ENCODE assay signal across 11 mouse cellular contexts in genomic region chr16:10958763-10959440, GRCm38 (mm10).
DNase-seq lines count a peak whose midpoint lies in the region; ATAC-seq and TF ChIP-seq lines count a peak whose summit lies in the region.
"Had no signal": no experiment of that assay in that cellular context is flagged by ENCODE, and none has a peak within 500 bp of the region (broad histone marks: within the 10 kb centered on the region; RNA-seq: fewer than 3 reads in every experiment).

No protein-coding gene starts in this region.

- no peaks in the 10 kb centered on the region for H3K9me3 ChIP-seq in embryonic facial prominence, embryonic 14.5 days (ENCODE audit: control insufficient read depth, low read length)
- no peaks in the 10 kb centered on the region for H3K9me3 ChIP-seq in hindbrain, postnatal 0 days (ENCODE audit: low read length)
- H3K9me3 ChIP-seq in midbrain, embryonic 15.5 days, result no peaks in the 10 kb centered on the region
- H3K9me3 ChIP-seq: stomach, embryonic 15.5 days had no signal

- no peak overlapping the region for H3K4me2 ChIP-seq in embryonic facial prominence, embryonic 14.5 days (ENCODE audit: low read depth, low read length)
- no peak overlapping the region for H3K4me2 ChIP-seq in hindbrain, postnatal 0 days (ENCODE audit: low read depth, low read length)
- no peak overlapping the region for H3K4me2 ChIP-seq in midbrain, embryonic 15.5 days
- H3K4me2 ChIP-seq: stomach, embryonic 15.5 days had no signal

- H3K27me3 ChIP-seq in embryonic facial prominence, embryonic 14.5 days (replicated peaks; ENCODE audit: control insufficient read depth, insufficient read depth, low read length), result no peaks in the 10 kb centered on the region
- H3K27me3 ChIP-seq in hindbrain, postnatal 0 days (ENCODE audit: insufficient read depth, low read length), result no peaks in the 10 kb centered on the region
- H3K27me3 ChIP-seq in midbrain, embryonic 15.5 days (replicated peaks), result no peaks in the 10 kb centered on the region
- H3K27me3 ChIP-seq: stomach, embryonic 15.5 days had no signal

- H3K4me1 ChIP-seq in embryonic facial prominence, embryonic 14.5 days (ENCODE audit: control insufficient read depth, insufficient read depth, low read length), result peaks cover 19% of the 10 kb centered on the region
- H3K4me1 ChIP-seq in hindbrain, postnatal 0 days (ENCODE audit: insufficient read depth, low read length), result peaks cover 9% of the 10 kb centered on the region; the same call in 1 of the 2 replicates
- peaks cover 9% of the 10 kb centered on the region; the same call in 1 of the 2 replicates for H3K4me1 ChIP-seq in midbrain, embryonic 15.5 days
- H3K4me1 ChIP-seq: stomach, embryonic 15.5 days had no signal

- peaks cover 49% of the 10 kb centered on the region for H3K36me3 ChIP-seq in embryonic facial prominence, embryonic 14.5 days (ENCODE audit: control insufficient read depth, insufficient read depth, low read length)
- no peaks in the 10 kb centered on the region for H3K36me3 ChIP-seq in hindbrain, postnatal 0 days (ENCODE audit: insufficient read depth, low read length)
- H3K36me3 ChIP-seq in midbrain, embryonic 15.5 days (replicated peaks), result no peaks in the 10 kb centered on the region

- H3K4me3 ChIP-seq in embryonic facial prominence, embryonic 14.5 days (ENCODE audit: low read depth, low read length), result no peak overlapping the region
- H3K4me3 ChIP-seq in hindbrain, postnatal 0 days (ENCODE audit: low read length), result no peak overlapping the region
- no peak overlapping the region for H3K4me3 ChIP-seq in midbrain, embryonic 15.5 days
- H3K4me3 ChIP-seq: stomach, embryonic 15.5 days had no signal

- peak; percentile 38 for DNase-seq in lung, postnatal 10 days
- DNase-seq in lung, postnatal 4 days, result no peak
- DNase-seq in embryonic facial prominence, embryonic 14.5 days (ENCODE audit: low spot score), result peak; percentile 61
- peak; percentile 56 for DNase-seq in hindbrain, postnatal 0 days (ENCODE audit: low spot score)
- no peak for DNase-seq in urinary bladder, postnatal 25 days (ENCODE audit: low spot score)
- no peak for DNase-seq in c-Kit-positive CD71-positive TER-119-positive erythroid progenitor cells, embryonic 14.5 days (ENCODE audit: low spot score)
- DNase-seq in adrenal gland, adult 18-20 months (ENCODE audit: low spot score in 2 of 2), result no peak
- DNase-seq: adrenal gland, postnatal 25 days; liver, postnatal 0 days had no signal

- H3K9ac ChIP-seq in embryonic facial prominence, embryonic 14.5 days (ENCODE audit: low read depth, low read length), result no peak overlapping the region
- no peak overlapping the region for H3K9ac ChIP-seq in hindbrain, postnatal 0 days (replicated peaks; ENCODE audit: low read length)
- H3K9ac ChIP-seq in midbrain, embryonic 15.5 days, result no peak overlapping the region
- H3K9ac ChIP-seq: liver, postnatal 0 days; stomach, embryonic 15.5 days had no signal

- WGBS in embryonic facial prominence, embryonic 14.5 days, result 46% methylated on average over 7 of the region's 7 CpGs
- WGBS in hindbrain, postnatal 0 days, result 26% methylated on average over 7 of the region's 7 CpGs
- 24% methylated on average over 7 of the region's 7 CpGs for WGBS in midbrain, embryonic 15.5 days

- peak overlapping the region; percentile 61 for H3K27ac ChIP-seq in embryonic facial prominence, embryonic 14.5 days (replicated peaks; ENCODE audit: low read depth, low read length)
- H3K27ac ChIP-seq in hindbrain, postnatal 0 days, result no peak overlapping the region; the same call in 1 of the 2 replicates
- 0 out of 2 replicates have a peak overlapping the region, but pooled peaks have one; percentile 28 for H3K27ac ChIP-seq in midbrain, embryonic 15.5 days
- H3K27ac ChIP-seq: stomach, embryonic 15.5 days had no signal

- peak; percentile 83 for ATAC-seq in embryonic facial prominence, embryonic 14.5 days (ENCODE audit: low read depth)
- 0 out of 2 replicates have a peak, but pooled peaks have one; percentile 14 for ATAC-seq in hindbrain, postnatal 0 days
- ATAC-seq in midbrain, embryonic 15.5 days (replicated peaks), result peak; percentile 62; the same call in 1 of the 2 replicates

- TF ChIP-seq CTCF in hindbrain, postnatal 0 days (IDR thresholded peaks at IDR 0.05; ENCODE audit: low read depth), result no peak

Comparison
In these comparisons a context has a peak if more than half of its experiments do, and no peak if none do; other contexts are left out.
1. DNase-seq: peak in lung, postnatal 10 days (single experiment), embryonic facial prominence, embryonic 14.5 days (single experiment) and hindbrain, postnatal 0 days (single experiment); none in lung, postnatal 4 days (0 of 2), urinary bladder, postnatal 25 days (single experiment), c-Kit-positive CD71-positive TER-119-positive erythroid progenitor cells, embryonic 14.5 days (single experiment) and adrenal gland, adult 18-20 months (0 of 2).
2. ATAC-seq: peak in every context shown above with its lines; median percentile 83 in embryonic facial prominence, embryonic 14.5 days; 62 in midbrain, embryonic 15.5 days; 14 in hindbrain, postnatal 0 days.